Mouse (Mus musculus) heart, adult 2 months (tissue): ENCODE results near the gene Irf1. TPM values are rescaled to one million over a fixed set of nuclear protein-coding genes. Genes with fewer than 3 reads are reported as not detected.
"Not testable (repeated sequence)": the region's sequence is repeated elsewhere in the genome, so short reads cannot be mapped to it uniquely, and the experiment has no call there.

ENCODE experiments used
- DNase-seq, 2 experiments: peaks; one replicate each; pipeline ENCODE4 v3.0.0; 2021
- H3K27ac ChIP-seq: fragments of 200-600 bp; 2 replicates; pipeline ENCODE4 v1.8.1; 2022
- H3K27me3 ChIP-seq: fragments of 200-500 bp; 2 replicates; pipeline ENCODE4 v1.6.1; 2012; ENCODE audit warnings: mild to moderate bottlenecking, low read length, inconsistent platforms, mixed read lengths; ENCODE audit not compliant: control insufficient read depth, insufficient read depth
- H3K36me3 ChIP-seq: fragments of 200-500 bp; 2 replicates; pipeline ENCODE4 v1.6.1; 2012; ENCODE audit warnings: low read length, inconsistent platforms; ENCODE audit not compliant: control insufficient read depth, insufficient read depth
- H3K4me1 ChIP-seq: fragments of 200-500 bp; 2 replicates; pipeline ENCODE4 v1.6.1; 2011; ENCODE audit warnings: low read length; ENCODE audit not compliant: control insufficient read depth, insufficient read depth
- H3K4me3 ChIP-seq: fragments of 200-600 bp; 2 replicates; pipeline ENCODE4 v1.8.1; 2022
- H3K79me2 ChIP-seq: fragments of 200-500 bp; replicated peaks from 2 replicates; pipeline ENCODE4 v1.6.1; 2012; ENCODE audit warnings: mild to moderate bottlenecking, inconsistent platforms, low read length, moderate library complexity, mixed read lengths; ENCODE audit not compliant: control insufficient read depth, insufficient read depth
- H3K9ac ChIP-seq: fragments of 200-500 bp; 2 replicates; pipeline ENCODE4 v1.6.1; 2012; ENCODE audit warnings: low read depth, mild to moderate bottlenecking, control low read depth, inconsistent platforms, low read length, mixed read lengths
- CTCF ChIP-seq: fragments of 200-600 bp; IDR thresholded peaks from 2 replicates; pipeline ENCODE4 v1.8.1; 2022; ENCODE audit warnings: antibody characterized with exemption, mild to moderate bottlenecking, moderate library complexity
- EP300 ChIP-seq: fragments of 200-500 bp; IDR thresholded peaks from 2 replicates; pipeline ENCODE4 v1.6.1; 2011; ENCODE audit warnings: low read depth, low read length, control low read depth; ENCODE audit not compliant: insufficient read depth
- POLR2A ChIP-seq: fragments of 200-500 bp; IDR thresholded peaks from 2 replicates; pipeline ENCODE4 v1.6.1; 2011; ENCODE audit warnings: mild to moderate bottlenecking, low read depth, low read length, control low read depth; ENCODE audit not compliant: insufficient read depth
- WGBS: fragments of 180-500 bp; shearing (Covaris S2); methylation state at CpG from one replicate; pipeline ENCODE4 v1.1.7; 2018; 5-methylcytosine and 5-hydroxymethylcytosine counted together
- intact Hi-C: fragments of 180-260 bp; cut with DNase I; formaldehyde crosslinking; loops from one replicate; pipeline ENCODE4 v1.15.1; 2025
- polyA plus RNA-seq: library from polyadenylated mRNA; depleted of rRNA; stranded (reverse); fragments of >200 nt; gene quantifications from 2 replicates; pipeline ENCODE4 v1.2.3, GENCODE M21; 2012
- total RNA-seq, 2 experiments: library from RNA; stranded (reverse); gene quantifications; 2 replicates each; pipeline ENCODE4 v1.2.3; 2021

Irf1 gene
- total and polyA plus RNA-seq, 3 experiments = 15.2 to 20.5 (median 19.7) TPM

GRCm38 (mm10) chr11:53757612-53758011 is 12.2 kb upstream of the Irf1 start:
- no peak for DNase-seq
- no peaks in the 10 kb centered on the region for H3K27me3 ChIP-seq
- H3K27ac ChIP-seq = no peak overlapping the region
- H3K79me2 ChIP-seq = no peaks in the 10 kb centered on the region
- TF ChIP-seq CTCF = no peak
- WGBS = 74% methylated on average over 4 of the region's 4 CpGs
- no peak overlapping the region for H3K9ac ChIP-seq
- intact Hi-C loops = loop anchor here (1.0 kb wide), 1 partner anchor 93 kb away; no protein-coding TSS in a partner anchor
- H3K4me1 ChIP-seq = peaks cover 20% of the 10 kb centered on the region
- no peak overlapping the region for H3K4me3 ChIP-seq
- no peaks in the 10 kb centered on the region for H3K36me3 ChIP-seq

- H3K9ac ChIP-seq, H3K36me3 ChIP-seq, H3K79me2 ChIP-seq, H3K27ac ChIP-seq, H3K27me3 ChIP-seq, H3K4me3 ChIP-seq: not testable (repeated sequence)
- H3K4me1 ChIP-seq = peaks cover 22% of the 10 kb centered on the region
- intact Hi-C loops = loop anchor here (1.0 kb wide), 1 partner anchor 92 kb away; no protein-coding TSS in a partner anchor
- peak in 1 of 2 experiments; percentile 17 for DNase-seq
- TF ChIP-seq CTCF = peak; percentile 71
- 88% methylated on average over 9 of the region's 9 CpGs for WGBS
These were observed 11.8 kb upstream of the Irf1 start for GRCm38 (mm10) chr11:53758033-53758432.

- Histone ChIP-seq H3K4me3 (no peak overlapping the region), H3K27ac (peak overlapping the region; percentile 51), H3K36me3 (no peaks in the 10 kb centered on the region), H3K4me1 (peaks cover 26% of the 10 kb centered on the region), H3K79me2 (no peaks in the 10 kb centered on the region), H3K27me3 (no peaks in the 10 kb centered on the region), H3K9ac (no peak overlapping the region)
- peak; percentile 44 to 45 for DNase-seq
- TF ChIP-seq EP300 (0 out of 2 replicates have a peak, but pooled peaks have one; percentile 64), POLR2A (no peak), CTCF (peak; percentile 70)
- 47% methylated on average over 6 of the region's 6 CpGs for WGBS
- intact Hi-C loops = loop anchor here (1.0 kb wide), 1 partner anchor 91 kb away; no protein-coding TSS in a partner anchor
These were observed 10.9 kb upstream of the Irf1 start for GRCm38 (mm10) chr11:53758791-53759351.

- H3K4me3 ChIP-seq = no peak overlapping the region
- H3K27me3 ChIP-seq = no peaks in the 10 kb centered on the region
- no peaks in the 10 kb centered on the region for H3K36me3 ChIP-seq
- intact Hi-C loops = loop anchor here (10.0 kb wide), 1 partner anchor 355 kb away; no protein-coding TSS in a partner anchor
- H3K27ac ChIP-seq = peak overlapping the region; percentile 51
- peaks cover 34% of the 10 kb centered on the region for H3K4me1 ChIP-seq
- no peak for TF ChIP-seq CTCF
- TF ChIP-seq EP300 = no peak
- TF ChIP-seq POLR2A = no peak
- H3K79me2 ChIP-seq = no peaks in the 10 kb centered on the region
- WGBS = 47% methylated on average over 22 of the region's 22 CpGs
- DNase-seq = peak in 1 of 2 experiments; percentile 25
- no peak overlapping the region for H3K9ac ChIP-seq
These were observed 10.0 kb upstream of the Irf1 start for GRCm38 (mm10) chr11:53759545-53760406.

GRCm38 (mm10) chr11:53761284-53761683 is 8.5 kb upstream of the Irf1 start:
- 78% methylated on average over 5 of the region's 5 CpGs for WGBS
- Histone ChIP-seq H3K4me3 (no peak overlapping the region), H3K27me3 (no peaks in the 10 kb centered on the region), H3K79me2 (no peaks in the 10 kb centered on the region), H3K9ac (no peak overlapping the region), H3K4me1 (peaks cover 35% of the 10 kb centered on the region), H3K36me3 (no peaks in the 10 kb centered on the region), H3K27ac (peak overlapping the region; percentile 100)
- DNase-seq = no peak
- TF ChIP-seq POLR2A (no peak), CTCF (no peak), EP300 (no peak)
- intact Hi-C loops = loop anchor here (10.0 kb wide), 1 partner anchor 354 kb away; no protein-coding TSS in a partner anchor

GRCm38 (mm10) chr11:53761822-53762221 is 8.0 kb upstream of the Irf1 start:
- Histone ChIP-seq H3K4me3 (no peak overlapping the region), H3K4me1 (peaks cover 35% of the 10 kb centered on the region), H3K27me3 (no peaks in the 10 kb centered on the region), H3K9ac (no peak overlapping the region), H3K36me3 (no peaks in the 10 kb centered on the region), H3K27ac (peak overlapping the region; percentile 100), H3K79me2 (no peaks in the 10 kb centered on the region)
- peak; percentile 81 to 83 for DNase-seq
- 17% methylated on average over 2 of the region's 2 CpGs for WGBS
- 0 out of 2 replicates have a peak, but pooled peaks have one; percentile 44 for TF ChIP-seq POLR2A
- peak; percentile 66; the same call in 1 of the 2 replicates for TF ChIP-seq EP300
- no peak for TF ChIP-seq CTCF
- intact Hi-C loops = loop anchor here (2.0 to 10.0 kb wide), 3 partner anchors 35 to 353 kb away; no protein-coding TSS in a partner anchor
